Mouse (Mus musculus): ENCODE measurements around the gene Cdk14.

DNA sequence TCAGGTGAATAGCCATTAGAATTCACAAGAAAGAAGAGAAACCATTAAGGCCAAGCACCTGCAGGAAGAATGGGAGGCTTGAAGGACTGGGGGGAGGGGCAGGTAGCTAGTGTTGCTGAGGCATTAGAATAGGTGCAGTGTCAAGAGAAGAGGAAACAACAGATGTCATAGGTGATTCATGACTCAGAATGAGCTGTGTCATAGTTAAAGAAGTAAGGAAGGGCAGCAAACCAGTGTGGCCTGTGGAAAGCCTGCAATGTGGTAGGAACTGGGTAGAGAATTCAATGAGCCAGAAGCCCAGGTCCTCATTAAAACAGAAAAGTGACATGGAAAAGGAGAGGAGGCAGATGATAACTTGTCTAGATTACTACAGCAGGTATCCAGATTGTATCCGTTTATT is 45.1 kb upstream of the Cdk14 start:
- no peak for TF ChIP-seq CTCF (conservative IDR thresholded peaks at IDR 0.05; ENCODE audit: low read length)
- no peak for TF ChIP-seq POU5F1 (IDR thresholded peaks at IDR 0.05; ENCODE audit: borderline replicate concordance, low read length)
- no peak for TF ChIP-seq NANOG (IDR thresholded peaks at IDR 0.05; ENCODE audit: borderline replicate concordance, low read length)

Measured in E14TG2a.4 (cell line).